Mouse (Mus musculus): ENCODE measurements at regions not wholly inside any gene's neighbourhood (a gene's known extent, or its start where the extent isn't known, plus 50 kb on each side); places are given as distances from the start of the nearest gene placed in this dataset.
A peak's percentile ranks its signal among the peaks of the same experiment; 100 is the strongest.
"Not testable (repeated sequence)": the region's sequence is repeated elsewhere in the genome, so short reads cannot be mapped to it uniquely, and the experiment has no call there.

- DNase-seq = no peak
These were observed 66.4 kb downstream of the Fundc1 start for GRCm38 (mm10) chrX:17505692-17506091.

GRCm38 (mm10) chrX:17473129-17473528 lies 99.0 kb downstream of the Fundc1 start:
- not testable (repeated sequence) for DNase-seq

- peak in 1 of 2 experiments; percentile 44 for DNase-seq
These were observed 115.6 kb downstream of the Fundc1 start for GRCm38 (mm10) chrX:17456515-17456914.

GRCm38 (mm10) chrX:17415163-17415562 lies 96.0 kb upstream of the Efhc2 start:
- no peak for DNase-seq

- no peak for DNase-seq
These were observed 85.1 kb upstream of the Efhc2 start for GRCm38 (mm10) chrX:17404271-17404670.
